Mouse (Mus musculus) urinary bladder, postnatal 0 days (tissue): ENCODE results near the gene Frmd4a. TPM values are rescaled to one million over a fixed set of nuclear protein-coding genes. Genes with fewer than 3 reads are reported as not detected.

Source experiments
- polyA plus RNA-seq: library from polyadenylated mRNA; unstranded; fragments of >200 nt; fragmentation: Nextera tagmentation; extraction: Ambion mirVana; gene quantifications from 2 replicates; pipeline ENCODE4 v1.2.1, GENCODE M21; 2015

The Frmd4a gene
- 7.3 and 8.7 TPM in 2 replicates for polyA plus RNA-seq

DNA sequence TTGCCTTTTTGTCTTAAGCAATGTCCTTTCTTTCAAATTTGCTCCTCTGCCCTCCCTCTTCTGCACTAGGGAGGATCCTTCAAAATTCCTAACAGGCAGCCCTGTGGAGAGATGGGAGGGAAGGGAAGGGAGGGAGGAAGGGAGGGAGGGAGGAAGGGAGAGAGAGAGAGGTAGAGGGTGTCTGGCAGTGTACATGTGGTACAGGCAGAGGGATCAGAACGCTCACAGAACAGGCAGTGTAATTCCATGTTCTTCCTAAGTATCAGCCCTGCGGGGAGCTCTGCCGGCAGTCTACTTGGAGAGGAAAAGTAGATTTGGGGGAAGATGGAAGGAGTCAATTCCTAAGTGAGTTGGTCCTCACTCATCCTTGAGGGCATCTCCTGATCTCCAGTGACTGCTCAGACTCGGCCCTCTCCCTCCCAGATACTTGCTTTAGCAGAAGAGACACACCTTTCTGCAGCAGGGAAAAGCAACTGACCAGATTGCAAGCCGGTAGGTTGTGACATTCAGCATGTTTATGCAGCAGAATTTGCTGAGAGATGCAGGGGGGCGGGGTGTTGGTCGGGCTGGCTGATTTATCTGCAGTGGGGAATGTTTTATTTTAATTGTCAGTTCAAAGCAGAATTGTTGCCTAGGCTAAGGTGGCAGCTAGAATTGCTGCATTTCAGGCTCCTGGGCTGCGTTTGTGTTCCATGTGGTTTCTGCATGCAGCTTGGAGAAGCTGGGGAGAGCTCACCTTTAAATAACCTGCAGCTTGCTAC lies at the start of gene Frmd4a:
Gene Frmd4a (plus strand): TSS at position 190 of the 761 bp plus-strand sequence.

DNA sequence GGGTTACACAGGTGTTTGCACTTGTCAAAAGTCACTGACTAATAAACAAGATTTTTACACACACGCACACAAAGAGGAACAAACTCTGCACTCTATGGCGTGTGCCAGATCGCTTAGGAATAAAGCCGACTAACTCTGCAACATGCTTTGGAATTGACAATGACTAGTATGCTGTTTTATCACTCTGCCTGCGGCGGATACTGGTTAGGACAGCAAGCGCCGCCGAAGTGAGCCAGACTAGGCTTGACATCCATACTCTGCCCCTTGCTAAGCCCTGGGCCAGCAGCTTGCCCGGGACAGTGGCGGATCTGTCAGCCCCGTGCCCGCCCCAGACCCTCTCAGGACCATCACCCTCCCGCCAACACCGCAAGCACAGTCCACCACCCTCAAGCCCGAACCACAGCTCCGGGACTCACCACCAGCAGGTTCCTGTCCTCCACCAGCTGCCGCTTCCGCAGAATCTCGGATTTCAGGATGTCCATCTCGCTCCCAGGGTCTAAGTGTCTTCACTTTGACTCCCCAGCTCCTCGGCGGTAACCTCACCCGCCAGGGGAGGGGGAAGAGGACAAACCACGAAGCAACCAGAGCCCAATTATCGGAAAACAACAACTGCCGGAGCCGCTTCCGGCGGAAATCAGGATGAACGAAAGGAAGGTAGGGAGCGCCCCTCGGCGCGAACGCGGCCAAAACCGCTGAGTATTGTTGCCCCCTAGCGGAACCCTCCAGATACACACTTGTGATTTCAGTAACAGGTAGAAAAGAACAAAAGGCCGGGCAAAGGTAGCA lies 634.2 kb downstream of the Frmd4a start, which contains the start of gene Prpf18:
Gene Prpf18 (minus strand): TSS at position 614 of the 786 bp plus-strand sequence.

